8 mouse cellular contexts compared by ENCODE assay signal in genomic region chr5:111725195-111725920, GRCm38 (mm10). TPM values are rescaled to one million over a fixed set of nuclear protein-coding genes. Genes with fewer than 3 reads are reported as not detected.
DNase-seq lines count a peak whose midpoint lies in the region; ATAC-seq lines count a peak whose summit lies in the region.
"Had no signal": no experiment of that assay in that cellular context is flagged by ENCODE, and none has a peak within 500 bp of the region (broad histone marks: within the 10 kb centered on the region; RNA-seq: fewer than 3 reads in every experiment).

No protein-coding gene starts in this region.

- peaks cover 19% of the 10 kb centered on the region for H3K27me3 ChIP-seq in heart, embryonic 10.5 days (ENCODE audit: insufficient read depth, poor library complexity, severe bottlenecking)
- H3K27me3 ChIP-seq in liver, embryonic 12.5 days (replicated peaks) = no peaks in the 10 kb centered on the region; the same call in 1 of the 2 replicates

- no peak overlapping the region for H3K9ac ChIP-seq in liver, embryonic 12.5 days

- peak; percentile 71 for DNase-seq in right cerebral cortex, postnatal 4 days
- no peak for DNase-seq in right cerebral cortex, adult 2 months (ENCODE audit: low spot score in 2 of 2)
- DNase-seq in heart, embryonic 10.5 days (ENCODE audit: low spot score) = no peak
- peak; percentile 36 for DNase-seq in kidney, postnatal 14 days
- DNase-seq in layer of hippocampus, postnatal 25 days (ENCODE audit: extremely low spot score in 1 of 2, low spot score in 1 of 2) = no peak
- DNase-seq in MN1 (ENCODE audit: low spot score) = no peak

- H3K36me3 ChIP-seq in heart, embryonic 10.5 days = no peaks in the 10 kb centered on the region
- no peaks in the 10 kb centered on the region for H3K36me3 ChIP-seq in liver, embryonic 12.5 days

- H3K9me3 ChIP-seq in heart, embryonic 10.5 days = no peaks in the 10 kb centered on the region
- H3K9me3 ChIP-seq in liver, embryonic 12.5 days (replicated peaks) = no peaks in the 10 kb centered on the region

- H3K4me2 ChIP-seq in liver, embryonic 12.5 days = no peak overlapping the region

- no peak for ATAC-seq in liver, embryonic 12.5 days

- H3K4me1 ChIP-seq in heart, embryonic 10.5 days = peaks cover 33% of the 10 kb centered on the region
- H3K4me1 ChIP-seq in liver, embryonic 12.5 days = no peaks in the 10 kb centered on the region

- no peak overlapping the region for H3K4me3 ChIP-seq in heart, embryonic 10.5 days
- no peak overlapping the region for H3K4me3 ChIP-seq in liver, embryonic 12.5 days

- peak overlapping the region; percentile 75 for H3K27ac ChIP-seq in heart, embryonic 10.5 days
- H3K27ac ChIP-seq in liver, embryonic 12.5 days = no peak overlapping the region

- WGBS in heart, embryonic 10.5 days = 56% methylated on average over 22 of the region's 22 CpGs
- 66% methylated on average over 22 of the region's 22 CpGs for WGBS in liver, embryonic 12.5 days (ENCODE audit: insufficient replicate concordance)

RNA-seq across cellular contexts. Expression of gene Gm26897, which starts 8.4 kb away (rescaled TPM):
- polyA plus RNA-seq in heart, embryonic 10.5 days (2016; fragmentation: Nextera tagmentation; extraction: Ambion mirVana) = not detected in 2 replicates
- polyA plus RNA-seq in liver, embryonic 12.5 days (2016; fragmentation: Nextera tagmentation; extraction: Ambion mirVana) = not detected in 2 replicates
- total RNA-seq in layer of hippocampus, postnatal 25 days (2021) = not detected
- polyA plus RNA-seq: large intestine, adult 2 months had no signal

Comparison
In these comparisons a context has a peak if more than half of its experiments do, and no peak if none do; other contexts are left out.
1. DNase-seq: peak in right cerebral cortex, postnatal 4 days (single experiment) and kidney, postnatal 14 days (single experiment); none in right cerebral cortex, adult 2 months (0 of 2), heart, embryonic 10.5 days (single experiment), layer of hippocampus, postnatal 25 days (0 of 2) and MN1 (single experiment).